Mouse (Mus musculus): Measurements from ENCODE around the gene Abhd16a.

Gene Abhd16a

GRCm38 (mm10) chr17:35139269-35139668 lies 50.2 kb downstream of the Abhd16a start:
- ATAC-seq (ENCODE audit: insufficient number of reproducible peaks, low FRiP score, low TSS enrichment): no peak

GRCm38 (mm10) chr17:35140490-35140996 lies 51.5 kb downstream of the Abhd16a start:
- no peak for ATAC-seq (ENCODE audit: insufficient number of reproducible peaks, low FRiP score, low TSS enrichment)

- no peak for ATAC-seq (ENCODE audit: insufficient number of reproducible peaks, low FRiP score, low TSS enrichment)
Observed at GRCm38 (mm10) chr17:35141971-35142370, 52.9 kb downstream of the Abhd16a start.

GRCm38 (mm10) chr17:35146139-35146538 lies 57.1 kb downstream of the Abhd16a start:
- no peak for ATAC-seq (ENCODE audit: insufficient number of reproducible peaks, low FRiP score, low TSS enrichment)

GRCm38 (mm10) chr17:35147348-35147747 lies 58.3 kb downstream of the Abhd16a start:
- ATAC-seq (ENCODE audit: insufficient number of reproducible peaks, low FRiP score, low TSS enrichment): no peak

GRCm38 (mm10) chr17:35147922-35148639 lies 59.0 kb downstream of the Abhd16a start:
- no peak for ATAC-seq (ENCODE audit: insufficient number of reproducible peaks, low FRiP score, low TSS enrichment)

GRCm38 (mm10) chr17:35152121-35152520 lies 63.1 kb downstream of the Abhd16a start:
- ATAC-seq (ENCODE audit: insufficient number of reproducible peaks, low FRiP score, low TSS enrichment): no peak
